Mouse (Mus musculus): ENCODE measurements around the gene Ablim1. TPM values are rescaled to one million over a fixed set of nuclear protein-coding genes. Genes with fewer than 3 reads are reported as not detected.

Ablim1 gene
- polyA plus RNA-seq, 1 experiment from 2014 or later: 57.3 TPM

- no peaks in the 10 kb centered on the region for H3K36me3 ChIP-seq (ENCODE audit: control insufficient read depth, insufficient read depth, low read length)
- H3K4me1 ChIP-seq (ENCODE audit: control insufficient read depth, insufficient read depth, low read depth, low read length): peaks cover 9% of the 10 kb centered on the region; the same call in 1 of the 2 replicates
- H3K9me3 ChIP-seq (ENCODE audit: control insufficient read depth, low read length): no peaks in the 10 kb centered on the region
- H3K4me3 ChIP-seq (ENCODE audit: low read length): no peak overlapping the region
- H3K27ac ChIP-seq (ENCODE audit: low read depth, low read length): no peak overlapping the region
- no peak overlapping the region for H3K4me2 ChIP-seq (ENCODE audit: low read length)
- ATAC-seq: no peak
- H3K27me3 ChIP-seq (replicated peaks; ENCODE audit: control insufficient read depth, insufficient read depth, low read length): no peaks in the 10 kb centered on the region
- 71% methylated on average over 8 of the region's 8 CpGs for WGBS
- H3K9ac ChIP-seq (ENCODE audit: low read depth, low read length): no peak overlapping the region
Measured at GRCm38 (mm10) chr19:57243606-57244005, 71.1 kb downstream of the Ablim1 start.

DNA sequence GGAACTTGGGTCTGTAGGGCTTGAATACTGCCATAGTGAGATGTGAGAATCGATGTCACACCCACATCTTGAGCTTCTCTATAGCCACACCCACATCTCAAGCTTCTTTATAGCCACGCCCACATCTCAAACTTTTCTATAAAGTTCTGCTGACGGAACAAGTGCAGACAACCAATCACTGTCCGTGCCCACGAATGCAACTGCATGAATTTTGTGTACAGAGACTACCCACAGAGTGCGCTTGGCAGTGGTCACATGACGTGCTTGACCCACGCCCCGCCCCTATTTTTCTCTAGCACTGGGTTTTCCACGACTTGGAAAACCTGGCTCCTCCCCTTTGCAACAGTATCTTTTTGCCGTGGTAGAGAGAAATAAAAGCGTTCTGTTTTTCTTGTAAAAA, 71.5 kb downstream of the Ablim1 start:
- no peak overlapping the region for H3K4me3 ChIP-seq (ENCODE audit: low read length)
- no peaks in the 10 kb centered on the region for H3K36me3 ChIP-seq (ENCODE audit: control insufficient read depth, insufficient read depth, low read length)
- H3K9me3 ChIP-seq (ENCODE audit: control insufficient read depth, low read length): no peaks in the 10 kb centered on the region
- 81% methylated on average over 12 of the region's 12 CpGs for WGBS
- no peak for ATAC-seq
- H3K27ac ChIP-seq (ENCODE audit: low read depth, low read length): no peak overlapping the region
- peaks cover 13% of the 10 kb centered on the region for H3K4me1 ChIP-seq (ENCODE audit: control insufficient read depth, insufficient read depth, low read depth, low read length)
- H3K4me2 ChIP-seq (ENCODE audit: low read length): no peak overlapping the region
- no peaks in the 10 kb centered on the region for H3K27me3 ChIP-seq (replicated peaks; ENCODE audit: control insufficient read depth, insufficient read depth, low read length)
- no peak overlapping the region for H3K9ac ChIP-seq (ENCODE audit: low read depth, low read length)

DNA sequence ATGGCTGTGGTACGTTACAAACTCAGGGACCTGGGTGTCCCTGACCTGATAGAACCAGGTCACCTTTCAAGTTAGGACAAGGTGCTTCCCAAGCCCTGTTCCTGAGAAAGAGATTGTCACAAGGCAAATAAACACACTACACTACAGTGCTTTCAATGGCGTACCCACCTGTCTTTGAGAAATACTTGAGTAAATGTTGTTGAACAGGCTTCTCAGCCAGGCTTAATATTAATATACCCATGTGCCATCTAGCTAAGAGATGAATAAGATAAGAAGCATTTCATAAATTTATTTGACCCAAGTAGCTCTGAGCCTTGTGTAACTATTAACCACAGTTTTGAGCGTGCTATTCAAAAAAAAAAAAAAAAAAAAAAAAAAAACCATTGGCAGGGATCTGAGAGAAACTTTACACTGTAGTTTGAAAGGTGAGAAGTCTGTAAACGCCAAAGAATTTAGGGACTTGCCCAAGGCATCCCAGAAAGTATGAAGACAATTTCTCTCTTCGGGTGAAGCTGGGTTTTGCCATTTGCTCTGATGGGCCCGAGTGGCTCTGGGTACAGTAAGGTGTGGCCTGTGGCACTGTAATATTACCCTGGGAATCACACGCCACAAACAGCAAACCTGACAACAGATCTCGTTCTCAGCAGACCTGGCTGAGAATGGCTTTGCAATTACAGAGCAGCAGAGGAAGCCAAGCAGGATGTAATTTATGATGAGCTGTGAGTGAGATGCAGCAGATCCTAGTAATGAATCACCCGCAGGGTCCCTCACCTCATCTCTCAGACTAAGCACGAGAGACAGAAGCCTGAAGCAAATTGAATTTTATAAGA, 73.1 kb downstream of the Ablim1 start:
- no peak overlapping the region for H3K27ac ChIP-seq (ENCODE audit: low read depth, low read length)
- ATAC-seq: peak; percentile 71
- no peak overlapping the region for H3K4me2 ChIP-seq (ENCODE audit: low read length)
- H3K4me3 ChIP-seq (ENCODE audit: low read length): no peak overlapping the region
- H3K27me3 ChIP-seq (replicated peaks; ENCODE audit: control insufficient read depth, insufficient read depth, low read length): no peaks in the 10 kb centered on the region
- WGBS: 56% methylated on average over 10 of the region's 10 CpGs
- H3K4me1 ChIP-seq (ENCODE audit: control insufficient read depth, insufficient read depth, low read depth, low read length): peaks cover 13% of the 10 kb centered on the region
- H3K9me3 ChIP-seq (ENCODE audit: control insufficient read depth, low read length): no peaks in the 10 kb centered on the region
- H3K36me3 ChIP-seq (ENCODE audit: control insufficient read depth, insufficient read depth, low read length): no peaks in the 10 kb centered on the region
- H3K9ac ChIP-seq (ENCODE audit: low read depth, low read length): no peak overlapping the region

- Histone ChIP-seq H3K4me1 (ENCODE audit: control insufficient read depth, insufficient read depth, low read depth, low read length) (peaks cover 13% of the 10 kb centered on the region), H3K27ac (ENCODE audit: low read depth, low read length) (no peak overlapping the region), H3K36me3 (ENCODE audit: control insufficient read depth, insufficient read depth, low read length) (no peaks in the 10 kb centered on the region), H3K27me3 (replicated peaks; ENCODE audit: control insufficient read depth, insufficient read depth, low read length) (no peaks in the 10 kb centered on the region), H3K9me3 (ENCODE audit: control insufficient read depth, low read length) (no peaks in the 10 kb centered on the region), H3K4me2 (ENCODE audit: low read length) (no peak overlapping the region), H3K9ac (ENCODE audit: low read depth, low read length) (no peak overlapping the region), H3K4me3 (ENCODE audit: low read length) (no peak overlapping the region)
- WGBS: 63% methylated on average over 6 of the region's 6 CpGs
- no peak for ATAC-seq
Measured at GRCm38 (mm10) chr19:57240259-57240658, 74.5 kb downstream of the Ablim1 start.

GRCm38 (mm10) chr19:57239176-57239784, 75.4 kb downstream of the Ablim1 start:
- H3K27ac ChIP-seq (ENCODE audit: low read depth, low read length): no peak overlapping the region
- no peak for ATAC-seq
- H3K4me3 ChIP-seq (ENCODE audit: low read length): no peak overlapping the region
- no peaks in the 10 kb centered on the region for H3K36me3 ChIP-seq (ENCODE audit: control insufficient read depth, insufficient read depth, low read length)
- peaks cover 13% of the 10 kb centered on the region for H3K4me1 ChIP-seq (ENCODE audit: control insufficient read depth, insufficient read depth, low read depth, low read length)
- H3K9me3 ChIP-seq (ENCODE audit: control insufficient read depth, low read length): no peaks in the 10 kb centered on the region
- H3K4me2 ChIP-seq (ENCODE audit: low read length): no peak overlapping the region
- H3K9ac ChIP-seq (ENCODE audit: low read depth, low read length): no peak overlapping the region
- 68% methylated on average over 11 of the region's 11 CpGs for WGBS
- no peaks in the 10 kb centered on the region for H3K27me3 ChIP-seq (replicated peaks; ENCODE audit: control insufficient read depth, insufficient read depth, low read length)

- Histone ChIP-seq H3K27me3 (replicated peaks; ENCODE audit: control insufficient read depth, insufficient read depth, low read length) (no peaks in the 10 kb centered on the region), H3K9ac (ENCODE audit: low read depth, low read length) (no peak overlapping the region), H3K4me3 (ENCODE audit: low read length) (no peak overlapping the region), H3K9me3 (ENCODE audit: control insufficient read depth, low read length) (no peaks in the 10 kb centered on the region), H3K36me3 (ENCODE audit: control insufficient read depth, insufficient read depth, low read length) (no peaks in the 10 kb centered on the region), H3K27ac (ENCODE audit: low read depth, low read length) (no peak overlapping the region), H3K4me1 (ENCODE audit: control insufficient read depth, insufficient read depth, low read depth, low read length) (peaks cover 13% of the 10 kb centered on the region), H3K4me2 (ENCODE audit: low read length) (no peak overlapping the region)
- 0 out of 2 replicates have a peak, but pooled peaks have one; percentile 10 for ATAC-seq
- 55% methylated on average over 7 of the region's 7 CpGs for WGBS
Measured at GRCm38 (mm10) chr19:57238461-57238860, 76.3 kb downstream of the Ablim1 start.

DNA sequence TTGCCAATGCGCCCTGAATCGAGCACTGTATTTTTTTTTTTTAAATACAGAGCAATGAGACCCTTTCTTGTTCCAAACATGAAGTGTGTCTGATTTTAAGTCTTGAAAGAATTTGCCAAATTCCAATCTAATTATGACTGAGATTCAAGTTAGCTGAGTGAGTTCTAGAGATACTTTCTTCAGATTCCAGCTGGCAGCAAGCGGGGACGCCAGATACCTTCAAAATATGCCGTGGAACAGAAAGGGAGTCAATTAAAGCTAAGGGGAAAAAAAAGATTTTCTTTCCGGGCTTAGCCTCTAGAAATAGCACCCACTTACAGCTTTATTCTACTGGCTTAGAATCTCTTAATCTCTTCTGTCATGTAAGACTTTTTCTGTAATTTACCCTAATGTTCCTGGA, 77.2 kb downstream of the Ablim1 start:
- peaks cover 13% of the 10 kb centered on the region for H3K4me1 ChIP-seq (ENCODE audit: control insufficient read depth, insufficient read depth, low read depth, low read length)
- H3K36me3 ChIP-seq (ENCODE audit: control insufficient read depth, insufficient read depth, low read length): no peaks in the 10 kb centered on the region
- H3K27me3 ChIP-seq (replicated peaks; ENCODE audit: control insufficient read depth, insufficient read depth, low read length): no peaks in the 10 kb centered on the region
- H3K4me3 ChIP-seq (ENCODE audit: low read length): no peak overlapping the region
- no peak overlapping the region for H3K27ac ChIP-seq (ENCODE audit: low read depth, low read length)
- H3K4me2 ChIP-seq (ENCODE audit: low read length): no peak overlapping the region
- no peak overlapping the region for H3K9ac ChIP-seq (ENCODE audit: low read depth, low read length)
- H3K9me3 ChIP-seq (ENCODE audit: control insufficient read depth, low read length): no peaks in the 10 kb centered on the region
- no peak for ATAC-seq
- WGBS: 75% methylated on average over 6 of the region's 6 CpGs

- no peaks in the 10 kb centered on the region for H3K9me3 ChIP-seq (ENCODE audit: control insufficient read depth, low read length)
- 61% methylated on average over 15 of the region's 15 CpGs for WGBS
- no peaks in the 10 kb centered on the region for H3K27me3 ChIP-seq (replicated peaks; ENCODE audit: control insufficient read depth, insufficient read depth, low read length)
- no peak overlapping the region for H3K9ac ChIP-seq (ENCODE audit: low read depth, low read length)
- no peaks in the 10 kb centered on the region for H3K36me3 ChIP-seq (ENCODE audit: control insufficient read depth, insufficient read depth, low read length)
- peak; percentile 37; the same call in 1 of the 2 replicates for ATAC-seq
- H3K4me1 ChIP-seq (ENCODE audit: control insufficient read depth, insufficient read depth, low read depth, low read length): peaks cover 11% of the 10 kb centered on the region
- no peak overlapping the region for H3K4me3 ChIP-seq (ENCODE audit: low read length)
- no peak overlapping the region for H3K27ac ChIP-seq (ENCODE audit: low read depth, low read length)
- H3K4me2 ChIP-seq (ENCODE audit: low read length): peak overlapping the region; percentile 33
Measured at GRCm38 (mm10) chr19:57236647-57237046, 78.1 kb downstream of the Ablim1 start.

DNA sequence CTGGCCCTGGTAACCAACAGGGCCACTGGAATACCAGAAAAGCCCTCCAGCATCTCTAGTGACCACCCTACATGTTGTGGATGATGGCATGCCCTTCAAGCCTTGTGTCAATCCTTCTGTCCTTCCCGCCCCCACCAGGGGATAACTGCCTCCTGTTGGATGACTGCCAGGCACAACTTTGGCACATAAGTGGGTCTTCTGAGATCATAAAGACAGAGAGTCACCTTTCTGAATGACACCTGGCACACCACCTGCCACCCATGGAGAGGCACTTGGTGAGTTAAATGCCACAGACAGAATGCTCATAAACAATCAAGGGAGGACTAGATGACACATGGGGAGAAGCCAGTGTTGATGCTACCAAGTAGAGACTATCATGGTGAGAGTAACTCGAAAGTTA, 78.8 kb downstream of the Ablim1 start:
- 87% methylated on average over 2 of the region's 2 CpGs for WGBS
- no peaks in the 10 kb centered on the region for H3K36me3 ChIP-seq (ENCODE audit: control insufficient read depth, insufficient read depth, low read length)
- no peak overlapping the region for H3K4me2 ChIP-seq (ENCODE audit: low read length)
- no peak overlapping the region for H3K4me3 ChIP-seq (ENCODE audit: low read length)
- peaks cover 11% of the 10 kb centered on the region for H3K4me1 ChIP-seq (ENCODE audit: control insufficient read depth, insufficient read depth, low read depth, low read length)
- ATAC-seq: no peak
- no peak overlapping the region for H3K9ac ChIP-seq (ENCODE audit: low read depth, low read length)
- no peaks in the 10 kb centered on the region for H3K27me3 ChIP-seq (replicated peaks; ENCODE audit: control insufficient read depth, insufficient read depth, low read length)
- H3K27ac ChIP-seq (ENCODE audit: low read depth, low read length): no peak overlapping the region
- no peaks in the 10 kb centered on the region for H3K9me3 ChIP-seq (ENCODE audit: control insufficient read depth, low read length)
